Mouse (Mus musculus) testis, adult 2 months (tissue): Measurements from ENCODE around the gene Nkx1-2.

Source experiments
- CTCF ChIP-seq: fragments of 200-500 bp; IDR thresholded peaks from 2 replicates; pipeline ENCODE4 v1.5.1; 2012; ENCODE audit warnings: low read depth, mild to moderate bottlenecking, inconsistent platforms, low read length, moderate library complexity; ENCODE audit not compliant: control insufficient read depth, insufficient read depth, insufficient replicate concordance
- POLR2A ChIP-seq: fragments of 200-500 bp; IDR thresholded peaks from 2 replicates; pipeline ENCODE4 v1.6.1; 2012; ENCODE audit warnings: low read depth, mild to moderate bottlenecking, inconsistent platforms, low read length, moderate library complexity; ENCODE audit not compliant: control insufficient read depth

GRCm38 (mm10) chr7:132594325-132594724 lies 5.1 kb downstream of the Nkx1-2 start:
- TF ChIP-seq CTCF = no peak
- TF ChIP-seq POLR2A = no peak
